Mouse (Mus musculus): ENCODE results near the gene Clic3.

DNA sequence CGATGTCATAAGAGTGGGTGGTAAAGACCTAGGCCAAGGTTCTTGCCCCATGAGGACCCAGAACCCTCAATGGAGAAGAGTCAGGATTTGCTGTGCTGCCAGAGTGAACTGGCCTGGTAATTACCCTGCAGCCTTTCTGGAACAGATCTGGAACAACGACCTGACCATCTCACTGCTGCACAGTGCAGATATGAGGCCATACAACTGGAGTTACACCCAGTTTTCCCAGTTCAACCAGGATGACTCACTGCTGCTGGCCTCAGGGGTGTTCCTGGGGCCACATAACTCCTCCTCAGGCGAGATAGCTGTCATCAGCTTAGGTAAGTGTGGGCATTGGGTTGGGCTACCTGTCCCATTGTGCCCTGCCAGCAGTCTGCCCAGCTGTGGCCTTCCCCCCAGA, 46.1 kb downstream of the Clic3 start:
- TF ChIP-seq CTCF (IDR thresholded peaks at IDR 0.05; ENCODE audit: low read depth, low read length) (no peak), POLR2A (IDR thresholded peaks at IDR 0.05; ENCODE audit: insufficient read depth, low read length) (no peak), EP300 (IDR thresholded peaks at IDR 0.05; ENCODE audit: insufficient read depth, low read depth, low read length) (no peak)
